Comparison of ENCODE assay signal across 8 mouse cellular contexts in genomic region chrX:150956522-150957300, GRCm38 (mm10).
A peak's percentile ranks its signal among the peaks of the same experiment; 100 is the strongest.
DNase-seq lines count a peak whose midpoint lies in the region; ATAC-seq and TF ChIP-seq lines count a peak whose summit lies in the region.

No protein-coding gene starts in this region.

- H3K27ac ChIP-seq in cortical plate, adult 2 months (ENCODE audit: insufficient read depth, low read length), result no peak overlapping the region

- no peak for TF ChIP-seq POLR2A in cortical plate, adult 2 months (IDR thresholded peaks at IDR 0.05; ENCODE audit: extremely low read depth, insufficient read depth, low read length)

- intact Hi-C loops in gastrocnemius, postnatal 14 days (cut with DNase I; ENCODE audit: low total_unique reads), result no loop called here

- H3K4me3 ChIP-seq in cortical plate, adult 2 months (ENCODE audit: insufficient read depth, low read length), result peak overlapping the region; percentile 12; the same call in 1 of the 2 replicates

- peak; percentile 82 to 85 for DNase-seq in adrenal gland, adult (ENCODE audit: inconsistent age in 2 of 2, low spot score in 1 of 2)
- peak; percentile 82 for DNase-seq in gastrocnemius, postnatal 14 days
- peak; percentile 62 for DNase-seq in hindlimb bud, embryonic 11.5 days (ENCODE audit: extremely low spot score, low read depth, low spot score)
- DNase-seq in left cerebral cortex, adult 8-10 months (ENCODE audit: low spot score in 2 of 2), result peak; percentile 15 to 31
- peak; percentile 74 to 75 for DNase-seq in right cerebral cortex, postnatal 10 days (ENCODE audit: low spot score in 2 of 2)
- DNase-seq in urinary bladder, postnatal 36 days (ENCODE audit: low spot score in 2 of 2), result peak; percentile 34 to 58

- ATAC-seq in megakaryocyte, adult 5-6 weeks (ENCODE audit: poor library complexity, severe bottlenecking), result peak; percentile 66

- no peak; the same call in 1 of the 2 replicates for TF ChIP-seq CTCF in cortical plate, adult 2 months (IDR thresholded peaks at IDR 0.05; ENCODE audit: extremely low read depth, insufficient read depth, low read length)

- no peaks in the 10 kb centered on the region for H3K4me1 ChIP-seq in cortical plate, adult 2 months (ENCODE audit: control insufficient read depth, insufficient read depth, low read length)

Comparison
In these comparisons a context has a peak if more than half of its experiments do, and no peak if none do; other contexts are left out.
1. DNase-seq: peak in every context shown above with its lines; median percentile 84 in adrenal gland, adult; 82 in gastrocnemius, postnatal 14 days; 74 in right cerebral cortex, postnatal 10 days; 62 in hindlimb bud, embryonic 11.5 days; 46 in urinary bladder, postnatal 36 days; 23 in left cerebral cortex, adult 8-10 months.